Mouse (Mus musculus): ENCODE measurements around the gene Zfp213.

Gene Zfp213

DNA sequence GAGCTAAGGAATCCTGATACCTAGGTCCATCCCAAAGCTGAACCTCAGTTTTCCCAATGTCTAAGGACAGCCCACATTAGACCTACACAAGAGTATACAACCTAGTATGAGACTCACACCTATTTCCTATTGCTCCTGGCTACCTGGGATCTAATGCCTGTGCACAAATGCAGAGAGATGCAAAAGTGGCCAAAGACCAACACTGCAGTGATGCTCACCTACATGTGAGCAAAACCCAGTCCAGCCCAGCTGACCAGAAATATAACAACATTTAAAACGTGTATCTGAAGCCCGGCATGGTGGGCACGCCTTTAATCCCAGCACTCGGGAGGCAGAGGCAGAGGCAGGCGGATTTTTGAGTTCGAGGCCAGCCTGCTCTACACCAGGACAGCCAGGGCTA lies 18.2 kb downstream of the Zfp213 start:
- in situ Hi-C loops (cut with MboI, MseI) = loop anchor here (10.0 to 25.0 kb wide), 3 partner anchors 61 to 2009 kb away; partner anchors contain the start of genes Zfp229 and Zfp52

- in situ Hi-C loops (cut with MboI, MseI) = loop anchor here (10.0 to 25.0 kb wide), 3 partner anchors 60 to 2007 kb away; partner anchors contain the start of genes Zfp229 and Zfp52
These were observed 19.3 kb downstream of the Zfp213 start for GRCm38 (mm10) chr17:23544766-23545165.

DNA sequence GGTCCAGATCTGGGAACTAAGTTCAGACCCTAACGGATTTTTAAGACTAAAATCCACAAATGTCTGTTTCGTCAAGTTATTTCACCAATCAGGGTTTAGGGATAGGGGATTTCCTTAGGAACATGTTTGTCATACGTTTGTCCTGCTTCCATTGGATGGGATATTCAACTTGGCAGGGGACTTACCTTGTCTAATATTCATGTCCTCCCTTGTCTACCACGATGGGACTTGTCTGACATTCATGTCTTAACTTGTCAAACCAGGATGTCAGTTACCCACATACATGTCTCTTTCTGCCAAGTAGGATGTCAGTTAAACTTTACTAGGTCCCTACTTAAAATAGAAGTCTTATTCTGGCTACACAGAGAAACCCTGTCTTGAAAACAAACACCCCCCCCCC lies 20.1 kb downstream of the Zfp213 start:
- in situ Hi-C loops (cut with MboI, MseI) = loop anchor here (10.0 to 25.0 kb wide), 3 partner anchors 59 to 2007 kb away; partner anchors contain the start of genes Zfp229 and Zfp52

GRCm38 (mm10) chr17:23543325-23543724 lies 20.7 kb downstream of the Zfp213 start:
- in situ Hi-C loops (cut with MboI, MseI) = loop anchor here (10.0 to 25.0 kb wide), 3 partner anchors 59 to 2006 kb away; partner anchors contain the start of genes Zfp229 and Zfp52

DNA sequence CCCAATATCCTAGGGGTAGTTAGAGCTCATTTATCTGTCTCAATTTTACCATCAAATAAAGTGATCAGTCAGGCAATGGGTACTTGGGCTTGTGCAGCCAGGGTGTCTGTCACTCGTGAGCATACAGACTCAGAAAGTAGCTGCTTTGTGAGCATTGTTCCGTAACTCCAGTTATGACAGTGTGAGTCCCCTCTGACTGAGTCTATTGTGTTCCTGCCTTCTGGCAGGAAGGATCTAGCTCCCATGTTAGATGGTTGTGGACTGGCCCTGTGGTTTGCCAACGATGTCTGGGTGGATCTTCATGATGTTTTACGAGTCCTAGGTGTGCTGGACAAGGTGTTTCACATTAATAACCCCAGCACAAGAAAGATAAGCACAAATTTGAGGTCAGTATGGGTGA lies 21.2 kb downstream of the Zfp213 start:
- in situ Hi-C loops (cut with MboI, MseI) = loop anchor here (10.0 to 25.0 kb wide), 3 partner anchors 58 to 2006 kb away; partner anchors contain the start of genes Zfp229 and Zfp52

DNA sequence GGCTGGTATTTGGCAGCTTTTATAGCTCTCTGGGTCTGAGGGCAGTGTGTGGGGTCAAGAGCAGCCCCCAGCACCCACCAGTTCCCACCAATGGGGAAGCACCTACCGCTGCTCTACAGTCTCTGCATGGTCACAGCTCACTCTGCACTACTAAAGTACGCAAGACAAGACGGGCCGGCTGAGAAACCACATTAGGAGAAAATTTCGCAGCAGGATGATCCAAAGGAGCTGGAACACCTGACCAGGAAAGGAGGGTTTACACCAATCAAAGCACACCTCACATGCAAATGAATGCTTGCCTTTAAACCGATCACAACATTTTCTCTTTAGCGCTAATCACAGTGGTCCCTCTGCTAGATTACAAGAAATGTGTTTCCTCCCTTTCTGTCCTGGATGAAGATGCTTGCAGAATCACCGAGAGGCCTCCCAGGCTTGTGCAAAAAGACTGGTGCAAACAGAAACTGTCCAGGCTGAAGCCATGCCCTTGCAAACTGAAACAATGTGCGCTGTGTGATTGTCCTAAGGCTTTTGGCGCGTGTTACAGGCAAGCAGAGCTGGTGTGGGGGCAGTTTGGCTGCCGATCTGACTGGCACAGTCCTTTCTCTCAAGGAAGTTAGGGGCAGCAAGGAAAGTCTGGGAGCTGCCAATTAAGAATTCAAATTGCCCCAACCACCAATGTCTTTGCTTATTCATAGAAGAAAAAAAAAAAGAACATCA lies 21.9 kb downstream of the Zfp213 start:
- in situ Hi-C loops (cut with MboI, MseI) = loop anchor here (10.0 to 25.0 kb wide), 3 partner anchors 57 to 2005 kb away; partner anchors contain the start of genes Zfp229 and Zfp52

DNA sequence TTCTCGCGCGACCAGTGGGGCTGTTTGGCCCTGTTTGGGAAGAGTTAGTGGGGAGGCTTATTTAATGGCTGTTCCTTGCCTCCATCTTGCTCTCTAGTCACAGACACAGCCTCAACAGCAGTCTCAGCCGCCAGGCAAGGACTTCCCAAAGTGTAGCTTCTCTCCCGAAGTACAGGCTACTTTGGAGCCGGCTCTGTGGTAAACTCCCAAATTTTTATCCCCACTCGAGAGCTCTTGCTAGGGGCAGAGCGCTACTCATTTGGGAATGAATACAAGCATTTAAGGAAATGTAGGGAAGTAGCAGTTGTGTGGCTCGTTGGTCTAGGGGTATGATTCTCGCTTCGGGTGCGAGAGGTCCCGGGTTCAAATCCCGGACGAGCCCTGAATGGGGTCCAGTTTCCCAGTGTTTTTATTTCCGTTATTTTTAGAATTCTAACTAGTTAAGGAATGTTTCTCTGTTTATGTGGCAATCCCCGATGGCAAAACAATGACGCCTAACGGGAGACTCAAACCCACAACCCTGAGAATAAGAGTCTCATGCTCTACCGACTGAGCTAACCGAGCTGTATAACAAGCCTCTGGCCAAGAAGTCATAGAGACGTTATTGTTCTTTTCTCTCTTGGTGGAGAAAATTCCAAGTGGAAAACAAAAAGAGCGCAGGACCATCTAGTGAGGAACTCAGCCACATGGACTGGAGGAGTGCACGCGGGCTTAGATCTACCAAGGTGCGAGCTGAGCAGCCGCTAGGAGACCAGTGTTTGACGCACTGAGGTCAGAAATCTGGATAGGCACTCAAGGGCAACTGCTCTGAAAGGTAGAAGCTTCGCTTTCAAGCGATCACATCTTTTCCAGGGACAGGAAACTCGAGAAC lies 23.2 kb downstream of the Zfp213 start:
- in situ Hi-C loops (cut with MboI, MseI) = loop anchor here (10.0 to 25.0 kb wide), 3 partner anchors 56 to 2004 kb away; partner anchors contain the start of genes Zfp229 and Zfp52

DNA sequence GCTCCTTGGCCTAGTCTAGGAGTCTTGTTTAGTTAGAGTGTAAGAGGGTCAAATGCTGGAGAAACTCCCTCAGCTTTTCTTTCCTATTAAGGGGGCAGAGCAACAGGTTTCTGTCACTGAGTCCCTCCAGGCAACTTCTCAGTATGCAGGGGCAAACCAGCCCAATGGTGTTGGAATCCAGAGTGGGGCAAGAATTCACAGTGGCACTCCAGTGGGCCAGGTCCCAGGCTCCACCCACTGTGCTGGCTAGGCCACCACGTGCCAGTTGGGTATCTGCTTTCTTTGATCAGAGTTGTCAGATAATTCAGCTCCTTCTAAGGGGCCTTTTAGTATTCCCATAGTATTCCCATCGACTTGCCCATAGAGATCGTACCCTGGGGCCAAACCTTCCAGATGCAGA lies 23.9 kb downstream of the Zfp213 start:
- in situ Hi-C loops (cut with MboI, MseI) = loop anchor here (10.0 to 25.0 kb wide), 3 partner anchors 55 to 2003 kb away; partner anchors contain the start of genes Zfp229 and Zfp52

- in situ Hi-C loops (cut with MboI, MseI) = loop anchor here (10.0 to 25.0 kb wide), 4 partner anchors 55 to 2002 kb away; partner anchors contain the start of genes Zfp229 and Zfp52
These were observed 24.4 kb downstream of the Zfp213 start for GRCm38 (mm10) chr17:23539608-23540007.

DNA sequence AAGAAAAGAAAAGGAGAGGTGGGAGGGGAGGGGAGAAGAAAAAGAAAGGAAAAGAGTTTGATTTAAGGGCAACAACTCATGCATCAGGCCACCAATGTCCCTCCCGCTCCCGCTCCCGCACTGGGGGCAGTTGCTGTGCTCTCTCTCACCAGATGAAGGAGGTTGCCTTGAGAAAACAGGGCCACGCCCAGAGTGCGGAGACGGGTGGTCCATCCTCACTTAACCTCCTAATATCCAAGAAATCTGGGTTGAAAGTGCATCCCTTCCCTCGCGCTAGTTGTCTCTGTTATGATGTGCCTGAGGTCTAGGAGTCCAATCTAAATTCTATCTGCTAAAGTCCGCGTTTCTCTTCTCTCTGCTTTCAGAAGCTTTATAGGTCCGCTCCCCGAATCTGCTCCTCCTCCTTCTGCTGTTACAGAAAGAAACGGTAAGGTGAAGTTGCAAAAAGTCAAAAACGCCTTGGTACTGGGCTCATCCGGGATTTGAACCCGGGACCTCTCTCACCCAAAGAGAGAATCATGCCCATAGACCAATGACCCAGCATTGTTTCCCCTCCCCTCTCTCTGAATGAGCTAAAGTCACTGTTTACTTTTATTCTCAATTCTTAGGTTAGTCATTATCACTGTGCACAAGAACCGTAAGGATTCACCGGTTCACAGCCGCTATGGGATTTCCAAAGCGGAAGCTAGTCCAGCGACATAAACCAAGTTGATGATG lies 25.6 kb downstream of the Zfp213 start:
- in situ Hi-C loops (cut with MboI, MseI) = loop anchor here (10.0 to 25.0 kb wide), 3 partner anchors 354 to 2001 kb away; partner anchors contain the start of genes Zfp229 and Zfp52

DNA sequence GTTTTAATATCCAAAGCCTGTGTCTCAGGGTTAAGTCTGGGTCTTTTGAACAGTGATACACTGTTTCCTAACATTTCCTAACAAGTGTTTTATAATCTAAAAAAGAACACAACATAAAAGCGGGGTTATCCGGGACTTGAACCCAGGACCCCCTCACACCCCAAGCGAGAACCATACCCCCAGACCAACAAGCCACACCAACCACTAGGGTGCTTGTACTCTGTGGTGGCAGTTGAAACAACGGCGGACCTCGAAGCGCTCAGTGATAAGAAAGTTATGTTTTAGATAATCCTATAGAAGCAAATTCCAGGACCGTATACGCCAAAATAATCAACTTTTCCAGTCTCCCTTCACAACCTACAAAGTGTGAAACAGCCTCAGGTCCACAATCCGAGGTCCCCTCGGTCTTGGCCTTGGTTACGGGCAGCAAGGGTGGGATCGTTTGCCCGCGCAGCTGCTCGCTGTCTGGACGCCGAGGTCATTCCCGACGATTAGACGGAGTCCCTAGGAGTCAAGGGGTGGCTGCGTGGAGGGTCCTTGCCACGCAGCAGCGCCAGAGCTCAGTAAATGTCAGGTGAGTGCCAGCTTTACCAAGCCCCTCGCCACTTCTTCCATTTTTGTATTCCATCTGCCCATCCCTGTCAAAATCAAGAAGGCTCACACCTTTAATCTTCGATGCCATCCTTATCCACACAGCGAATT lies 26.3 kb downstream of the Zfp213 start:
- in situ Hi-C loops (cut with MboI, MseI) = loop anchor here (10.0 to 25.0 kb wide), 3 partner anchors 353 to 2000 kb away; partner anchors contain the start of genes Zfp229 and Zfp52

DNA sequence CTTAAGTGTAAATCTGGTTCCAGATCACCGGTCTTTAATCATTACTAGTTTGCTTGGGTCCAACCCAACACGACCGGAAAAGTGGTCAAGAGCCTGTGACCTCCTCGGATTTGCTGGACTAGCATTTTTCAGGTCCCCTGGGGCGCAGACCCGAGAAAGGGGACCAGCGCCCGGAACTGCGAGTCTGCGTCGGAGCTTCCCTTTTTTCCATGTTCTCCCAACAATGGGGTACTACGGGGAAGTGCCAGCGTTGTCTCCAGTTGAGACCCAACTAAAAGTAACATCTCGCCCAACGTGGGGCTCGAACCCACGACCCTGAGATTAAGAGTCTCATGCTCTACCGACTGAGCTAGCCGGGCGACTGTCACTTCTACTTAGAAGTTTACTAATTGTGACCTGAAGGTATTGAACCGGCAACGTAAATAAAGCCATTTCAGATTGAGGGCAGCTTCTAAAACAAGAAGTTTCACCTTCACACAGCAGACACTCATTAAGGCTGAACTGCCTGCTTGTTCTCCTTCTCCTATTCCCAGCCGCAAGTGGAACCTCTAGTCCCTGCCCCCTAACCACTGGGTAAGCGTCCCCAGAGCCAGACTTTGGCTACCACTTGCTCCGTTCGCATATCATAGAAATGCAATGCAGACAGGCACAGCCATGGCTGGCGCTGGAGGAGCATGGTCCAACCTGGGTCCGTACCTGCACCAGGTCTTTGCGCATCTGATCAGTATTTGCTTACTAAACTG lies 28.8 kb downstream of the Zfp213 start:
- in situ Hi-C loops (cut with MboI, MseI) = loop anchor here (10.0 to 25.0 kb wide), 3 partner anchors 350 to 1998 kb away; partner anchors contain the start of genes Zfp229 and Zfp52

DNA sequence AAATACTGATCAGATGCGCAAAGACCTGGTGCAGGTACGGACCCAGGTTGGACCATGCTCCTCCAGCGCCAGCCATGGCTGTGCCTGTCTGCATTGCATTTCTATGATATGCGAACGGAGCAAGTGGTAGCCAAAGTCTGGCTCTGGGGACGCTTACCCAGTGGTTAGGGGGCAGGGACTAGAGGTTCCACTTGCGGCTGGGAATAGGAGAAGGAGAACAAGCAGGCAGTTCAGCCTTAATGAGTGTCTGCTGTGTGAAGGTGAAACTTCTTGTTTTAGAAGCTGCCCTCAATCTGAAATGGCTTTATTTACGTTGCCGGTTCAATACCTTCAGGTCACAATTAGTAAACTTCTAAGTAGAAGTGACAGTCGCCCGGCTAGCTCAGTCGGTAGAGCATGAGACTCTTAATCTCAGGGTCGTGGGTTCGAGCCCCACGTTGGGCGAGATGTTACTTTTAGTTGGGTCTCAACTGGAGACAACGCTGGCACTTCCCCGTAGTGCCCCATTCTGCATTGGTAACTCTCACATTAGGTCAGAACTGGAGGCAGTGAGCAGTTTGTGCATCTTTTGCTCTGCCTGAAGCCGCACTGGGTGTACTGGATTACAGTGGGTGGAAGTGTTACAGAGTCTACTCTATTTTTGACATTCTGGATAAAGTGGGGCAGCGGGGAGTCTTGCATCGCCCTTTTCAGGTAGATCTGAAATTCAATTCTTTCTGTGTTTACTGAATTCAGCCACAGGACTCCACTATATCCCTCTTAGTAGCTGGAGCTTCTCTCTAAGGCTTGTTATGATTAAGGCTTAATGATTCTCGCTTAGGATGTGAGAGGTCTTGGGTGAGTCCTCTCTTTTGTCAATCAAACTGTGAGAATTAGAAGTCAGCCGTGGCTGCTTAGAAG lies 30.2 kb downstream of the Zfp213 start:
- in situ Hi-C loops (cut with MboI, MseI) = loop anchor here (10.0 to 25.0 kb wide), 3 partner anchors 349 to 1997 kb away; partner anchors contain the start of genes Zfp229 and Zfp52

DNA sequence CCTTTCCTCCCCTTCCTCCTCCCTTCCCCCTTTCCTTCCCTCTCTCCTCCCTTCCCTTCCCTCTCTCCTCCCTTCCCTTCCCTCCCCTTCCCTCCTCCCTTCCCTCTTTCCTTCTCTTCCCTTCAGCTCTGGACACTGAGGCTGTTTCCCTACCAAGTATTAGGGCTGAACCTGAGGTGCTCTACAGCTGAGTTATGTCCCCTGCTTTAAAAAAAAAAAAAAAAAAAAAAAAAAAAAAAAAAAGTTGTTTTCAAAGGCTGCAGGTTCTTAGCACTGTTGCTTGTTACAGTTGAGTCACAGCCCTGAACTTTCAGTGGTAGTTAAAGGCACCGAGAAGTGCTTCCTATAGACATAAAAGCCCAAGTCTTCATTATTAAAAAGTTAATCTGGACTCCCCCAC lies 32.6 kb downstream of the Zfp213 start:
- in situ Hi-C loops (cut with MboI, MseI) = loop anchor here (10.0 to 25.0 kb wide), 3 partner anchors 347 to 1994 kb away; partner anchors contain the start of genes Zfp229 and Zfp52

DNA sequence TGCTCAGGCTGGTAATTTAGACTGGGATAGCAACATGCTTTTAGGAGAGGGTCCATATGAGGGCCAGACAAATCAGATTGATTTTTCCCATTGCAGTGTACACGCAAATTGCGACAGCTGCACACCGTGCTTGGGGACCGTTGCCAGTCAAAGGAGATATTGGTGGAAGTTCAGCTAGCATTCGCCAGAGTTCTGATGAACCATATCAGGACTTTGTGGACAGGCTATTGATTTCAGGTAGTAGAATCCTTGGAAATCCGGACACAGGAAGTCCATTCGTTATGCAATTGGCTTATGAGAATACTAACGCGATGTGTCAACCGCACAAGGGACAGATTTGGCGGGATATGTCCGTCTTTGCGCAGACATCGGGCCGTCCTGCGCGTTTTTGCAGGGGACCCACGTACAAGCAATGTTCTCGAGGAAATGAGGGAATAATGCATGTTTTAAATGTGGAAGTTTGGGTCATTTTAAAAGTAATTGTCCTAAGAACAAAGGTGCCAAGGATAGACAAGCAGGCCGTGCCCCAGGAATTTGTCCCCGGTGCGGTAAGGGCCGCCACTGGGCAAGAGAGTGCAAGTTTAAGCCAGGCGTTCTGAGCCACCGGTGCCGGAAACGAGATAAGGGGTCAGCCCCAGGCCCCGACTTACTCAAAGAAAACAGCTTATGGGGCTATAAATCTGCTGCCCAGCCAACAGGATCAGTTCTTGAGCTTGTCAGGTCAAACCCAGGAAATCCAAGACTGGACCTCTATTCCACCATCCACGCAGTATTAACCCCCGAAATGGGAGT lies 40.9 kb downstream of the Zfp213 start:
- in situ Hi-C loops (cut with MboI, MseI) = loop anchor here (10.0 kb wide), 1 partner anchor 58 kb away; no protein-coding TSS in a partner anchor

DNA sequence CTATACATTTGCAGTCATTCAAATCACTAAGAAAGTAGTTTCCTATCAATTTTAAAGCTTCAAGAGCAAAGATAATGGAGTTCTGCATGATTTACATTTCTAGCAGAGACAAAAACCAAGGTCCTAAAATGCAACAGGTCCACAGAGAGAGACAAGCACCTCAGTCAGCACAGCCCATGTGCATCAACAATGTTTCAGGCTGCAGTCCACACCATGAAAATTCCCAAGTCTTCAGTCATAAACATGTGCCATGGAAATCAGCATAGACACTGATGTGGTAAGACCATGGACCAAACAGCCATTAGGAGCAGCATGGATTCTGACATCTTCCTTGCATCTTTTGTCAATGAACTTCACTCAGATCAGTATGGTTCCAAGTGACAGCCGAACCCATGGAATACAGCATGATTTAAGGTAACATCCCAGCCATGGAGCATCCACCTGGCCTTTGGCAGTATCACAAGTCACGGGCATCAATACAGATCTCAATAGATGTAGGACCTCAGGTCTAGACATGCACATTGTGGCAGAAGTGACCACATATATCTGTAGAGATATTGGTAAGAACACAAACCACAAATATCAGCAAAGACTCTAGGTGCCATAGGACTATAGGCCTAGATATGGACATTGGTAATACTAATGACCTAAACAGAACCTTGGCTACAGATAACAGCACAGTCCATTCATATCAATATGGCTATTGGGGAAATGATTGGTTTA lies 45.2 kb downstream of the Zfp213 start:
- in situ Hi-C loops (cut with MboI, MseI) = no loop called here
